Mouse (Mus musculus): Measurements from ENCODE around the gene Atg14. TPM values are rescaled to one million over a fixed set of nuclear protein-coding genes. Genes with fewer than 3 reads are reported as not detected.

Atg14 gene
- total and polyA plus RNA-seq, 2 experiments from 2014 or later = 5.3 to 23.9 TPM

GRCm38 (mm10) chr14:47555225-47555624 lies 15.2 kb downstream of the Atg14 start:
- WGBS = 98% methylated on average over 5 of the region's 5 CpGs
- no peak for DNase-seq (ENCODE audit: low spot score)

GRCm38 (mm10) chr14:47554236-47554635 lies 16.2 kb downstream of the Atg14 start:
- DNase-seq (ENCODE audit: low spot score) (no peak), ATAC-seq (ENCODE audit: low FRiP score) (no peak)
- Histone ChIP-seq H3K4me3 (ENCODE audit: low read depth, low read length) (no peak overlapping the region), H3K36me3 (ENCODE audit: insufficient read depth, low read length) (peaks cover 41% of the 10 kb centered on the region), H3K9me3 (ENCODE audit: low read length) (no peaks in the 10 kb centered on the region), H3K27ac (ENCODE audit: low read depth, low read length) (no peak overlapping the region), H3K4me2 (ENCODE audit: low read depth, low read length, poor library complexity, severe bottlenecking) (no peak overlapping the region), H3K4me1 (ENCODE audit: insufficient read depth, low read length) (no peaks in the 10 kb centered on the region), H3K9ac (replicated peaks; ENCODE audit: low read length, poor library complexity, severe bottlenecking) (no peak overlapping the region), H3K27me3 (ENCODE audit: insufficient read depth, low read length) (no peaks in the 10 kb centered on the region)
- WGBS = 95% methylated on average over 4 of the region's 4 CpGs
- no peak for TF ChIP-seq CTCF (IDR thresholded peaks at IDR 0.05)

More at GRCm38 (mm10) chr14:47555225-47555624, 15.2 kb downstream of the Atg14 start:
- Histone ChIP-seq H3K4me2 (ENCODE audit: low read depth, low read length, poor library complexity, severe bottlenecking) (no peak overlapping the region), H3K36me3 (ENCODE audit: insufficient read depth, low read length) (peaks cover 37% of the 10 kb centered on the region), H3K27ac (ENCODE audit: low read depth, low read length) (no peak overlapping the region), H3K9me3 (ENCODE audit: low read length) (no peaks in the 10 kb centered on the region), H3K4me1 (ENCODE audit: insufficient read depth, low read length) (no peaks in the 10 kb centered on the region), H3K9ac (replicated peaks; ENCODE audit: low read length, poor library complexity, severe bottlenecking) (no peak overlapping the region), H3K27me3 (ENCODE audit: insufficient read depth, low read length) (no peaks in the 10 kb centered on the region), H3K4me3 (ENCODE audit: low read depth, low read length) (no peak overlapping the region)
- no peak for ATAC-seq (ENCODE audit: low FRiP score)
- no peak for TF ChIP-seq CTCF (IDR thresholded peaks at IDR 0.05)

- H3K27me3 ChIP-seq (ENCODE audit: insufficient read depth, low read length) = no peaks in the 10 kb centered on the region
- H3K27ac ChIP-seq (ENCODE audit: low read depth, low read length) = no peak overlapping the region
- no peak for DNase-seq (ENCODE audit: low spot score)
- H3K4me2 ChIP-seq (ENCODE audit: low read depth, low read length, poor library complexity, severe bottlenecking) = no peak overlapping the region
- H3K4me3 ChIP-seq (ENCODE audit: low read depth, low read length) = no peak overlapping the region
- 97% methylated on average over 2 of the region's 2 CpGs for WGBS
- peak; percentile 42 for TF ChIP-seq CTCF (IDR thresholded peaks at IDR 0.05)
- H3K9me3 ChIP-seq (ENCODE audit: low read length) = no peaks in the 10 kb centered on the region
- H3K36me3 ChIP-seq (ENCODE audit: insufficient read depth, low read length) = peaks cover 47% of the 10 kb centered on the region
- H3K9ac ChIP-seq (replicated peaks; ENCODE audit: low read length, poor library complexity, severe bottlenecking) = no peak overlapping the region
- ATAC-seq (ENCODE audit: low FRiP score) = no peak
- no peaks in the 10 kb centered on the region for H3K4me1 ChIP-seq (ENCODE audit: insufficient read depth, low read length)
Measured at GRCm38 (mm10) chr14:47553380-47553779, 17.1 kb downstream of the Atg14 start.

- DNase-seq (ENCODE audit: low spot score) (no peak), ATAC-seq (ENCODE audit: low FRiP score) (no peak)
- Histone ChIP-seq H3K9me3 (ENCODE audit: low read length) (no peaks in the 10 kb centered on the region), H3K4me2 (ENCODE audit: low read depth, low read length, poor library complexity, severe bottlenecking) (no peak overlapping the region), H3K27ac (ENCODE audit: low read depth, low read length) (no peak overlapping the region), H3K9ac (replicated peaks; ENCODE audit: low read length, poor library complexity, severe bottlenecking) (no peak overlapping the region), H3K4me1 (ENCODE audit: insufficient read depth, low read length) (no peaks in the 10 kb centered on the region), H3K4me3 (ENCODE audit: low read depth, low read length) (no peak overlapping the region), H3K36me3 (ENCODE audit: insufficient read depth, low read length) (peaks cover 54% of the 10 kb centered on the region), H3K27me3 (ENCODE audit: insufficient read depth, low read length) (no peaks in the 10 kb centered on the region)
- TF ChIP-seq CTCF (IDR thresholded peaks at IDR 0.05) = no peak
- 97% methylated on average over 6 of the region's 6 CpGs for WGBS
Measured at GRCm38 (mm10) chr14:47551668-47552067, 18.8 kb downstream of the Atg14 start.

- ATAC-seq (ENCODE audit: low FRiP score) = no peak
- 90% methylated on average over 4 of the region's 4 CpGs for WGBS
Measured at GRCm38 (mm10) chr14:47544877-47545276, 25.6 kb downstream of the Atg14 start.

GRCm38 (mm10) chr14:47544286-47544685 lies 26.2 kb downstream of the Atg14 start:
- Histone ChIP-seq H3K36me3 (ENCODE audit: insufficient read depth, low read length) (peaks cover 65% of the 10 kb centered on the region), H3K9ac (replicated peaks; ENCODE audit: low read length, poor library complexity, severe bottlenecking) (no peak overlapping the region), H3K27me3 (ENCODE audit: insufficient read depth, low read length) (no peaks in the 10 kb centered on the region), H3K4me2 (ENCODE audit: low read depth, low read length, poor library complexity, severe bottlenecking) (no peak overlapping the region), H3K27ac (ENCODE audit: low read depth, low read length) (no peak overlapping the region), H3K9me3 (ENCODE audit: low read length) (no peaks in the 10 kb centered on the region), H3K4me1 (ENCODE audit: insufficient read depth, low read length) (no peaks in the 10 kb centered on the region), H3K4me3 (ENCODE audit: low read depth, low read length) (no peak overlapping the region)
- WGBS = 93% methylated on average over 5 of the region's 5 CpGs
- no peak for ATAC-seq (ENCODE audit: low FRiP score)
- DNase-seq (ENCODE audit: low spot score) = no peak
- no peak for TF ChIP-seq CTCF (IDR thresholded peaks at IDR 0.05)

More at GRCm38 (mm10) chr14:47544877-47545276, 25.6 kb downstream of the Atg14 start:
- Histone ChIP-seq H3K27ac (ENCODE audit: low read depth, low read length) (no peak overlapping the region), H3K9me3 (ENCODE audit: low read length) (no peaks in the 10 kb centered on the region), H3K9ac (replicated peaks; ENCODE audit: low read length, poor library complexity, severe bottlenecking) (no peak overlapping the region), H3K27me3 (ENCODE audit: insufficient read depth, low read length) (no peaks in the 10 kb centered on the region), H3K4me2 (ENCODE audit: low read depth, low read length, poor library complexity, severe bottlenecking) (no peak overlapping the region), H3K4me1 (ENCODE audit: insufficient read depth, low read length) (no peaks in the 10 kb centered on the region), H3K4me3 (ENCODE audit: low read depth, low read length) (no peak overlapping the region), H3K36me3 (ENCODE audit: insufficient read depth, low read length) (peaks cover 69% of the 10 kb centered on the region)
- TF ChIP-seq CTCF (IDR thresholded peaks at IDR 0.05) = no peak
- no peak for DNase-seq (ENCODE audit: low spot score)
